Mouse (Mus musculus) ES-E14 (cell line): ENCODE results near the gene Hist1h3f. TPM values are rescaled to one million over a fixed set of nuclear protein-coding genes. Genes with fewer than 3 reads are reported as not detected.

ENCODE experiments used
- DNase-seq: peaks from one replicate; pipeline ENCODE4 v3.0.0-alpha.2; 2013; ENCODE audit warnings: low read depth, low spot score
- H3K27ac ChIP-seq: 2 replicates; pipeline ENCODE4 v1.5.1; 2012; ENCODE audit warnings: low read depth, mild to moderate bottlenecking, low read length, moderate library complexity, mixed read lengths; ENCODE audit not compliant: poor library complexity, insufficient read depth, severe bottlenecking
- H3K36me3 ChIP-seq: 2 replicates; pipeline ENCODE4 v1.6.1; 2012; ENCODE audit warnings: mild to moderate bottlenecking, low read length, moderate library complexity, mixed read lengths; ENCODE audit not compliant: control insufficient read depth, poor library complexity, insufficient read depth, severe bottlenecking
- H3K4me1 ChIP-seq, 2 experiments: fragments of 150-350 bp in 1 of 2; sonication (generic) in 1 of 2; 2 replicates each; pipeline ENCODE4 v1.6.1; 2012; ENCODE audit warnings: low read length in 2 of 2, mild to moderate bottlenecking in 1 of 2, mixed read lengths in 1 of 2; ENCODE audit not compliant: control insufficient read depth in 2 of 2, insufficient read depth in 2 of 2, poor library complexity in 1 of 2
- H3K4me3 ChIP-seq, 2 experiments: fragments of 150-350 bp in 1 of 2; sonication (generic) in 1 of 2; 2 replicates each; pipeline ENCODE4 v1.5.1; 2012; ENCODE audit warnings: low read length in 2 of 2, low read depth in 1 of 2, mild to moderate bottlenecking in 1 of 2, mixed read lengths in 1 of 2; ENCODE audit not compliant: insufficient read depth in 1 of 2, poor library complexity in 1 of 2, severe bottlenecking in 1 of 2
- H3K9ac ChIP-seq: 2 replicates; pipeline ENCODE4 v1.6.1; 2012; ENCODE audit warnings: low read depth, mild to moderate bottlenecking, low read length, mixed read lengths; ENCODE audit not compliant: poor library complexity, insufficient read depth, severe bottlenecking
- H3K9me3 ChIP-seq: fragments of 150-350 bp; sonication (generic); 2 replicates; pipeline ENCODE4 v1.6.1; 2012; ENCODE audit warnings: low read depth, mild to moderate bottlenecking, low read length; ENCODE audit not compliant: control insufficient read depth, insufficient read depth
- CHD2 ChIP-seq: IDR thresholded peaks from 2 replicates; pipeline ENCODE4 v1.6.1; 2014; ENCODE audit warnings: mild to moderate bottlenecking, low read depth, low read length, inconsistent platforms
- HCFC1 ChIP-seq: IDR thresholded peaks from 2 replicates; pipeline ENCODE4 v1.6.1; 2012; ENCODE audit warnings: low read length, inconsistent platforms, borderline replicate concordance; ENCODE audit not compliant: insufficient read depth
- MAFK ChIP-seq: IDR thresholded peaks from 2 replicates; pipeline ENCODE4 v1.6.1; 2014; ENCODE audit warnings: mild to moderate bottlenecking, low read depth, low read length, inconsistent platforms; ENCODE audit not compliant: insufficient read depth
- ZC3H11A ChIP-seq: IDR thresholded peaks from 2 replicates; pipeline ENCODE4 v1.6.1; 2012; ENCODE audit warnings: low read depth, mild to moderate bottlenecking, inconsistent platforms, low read length, borderline replicate concordance
- ZNF384 ChIP-seq: IDR thresholded peaks from 2 replicates; pipeline ENCODE4 v1.6.1; 2012; ENCODE audit warnings: low read depth, low read length, inconsistent platforms
- in situ Hi-C, 2 experiments: fragments of 600-800 bp; cut with MboI; formaldehyde crosslinking; loops; one replicate each; pipeline ENCODE4 v1.15.1; 2025; ENCODE audit warnings: low sequenced_read_pairs in 2 of 2, inconsistent platforms in 1 of 2; ENCODE audit not compliant: unreplicated experiment in 2 of 2
- total RNA-seq: library from RNA; depleted of rRNA; stranded (reverse); fragments of 300-350 nt; gene quantifications from 2 replicates; pipeline ENCODE4 v1.2.3, GENCODE M21; 2012

Gene Hist1h3f
- total RNA-seq, 1 experiment = 289 TPM

DNA sequence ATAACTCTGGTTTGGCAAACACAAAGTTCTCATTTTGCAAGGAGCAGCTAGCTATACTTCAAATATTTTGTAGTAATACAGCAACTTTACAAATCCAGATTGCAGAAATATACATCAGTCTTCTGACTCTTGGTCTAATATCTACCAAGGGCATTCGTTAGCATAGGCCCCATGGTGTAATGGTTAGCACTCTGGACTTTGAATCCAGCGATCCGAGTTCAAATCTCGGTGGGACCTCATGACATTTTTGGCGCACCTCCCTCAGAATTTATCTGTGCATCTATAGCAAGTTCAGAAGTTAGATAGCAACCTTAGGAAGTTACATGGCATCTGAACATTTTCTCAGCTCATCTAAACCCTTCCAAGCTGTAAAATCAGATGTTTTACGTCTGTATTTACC lies 25.0 kb upstream of the Hist1h3f start:
- no peak for TF ChIP-seq ZNF384
- TF ChIP-seq MAFK = peak; percentile 88
- in situ Hi-C loops = loop anchor here (5.0 to 25.0 kb wide), 3 partner anchors 87 to 207 kb away; no protein-coding TSS in a partner anchor
- H3K4me1 ChIP-seq = peaks cover 0 to 6% of the 10 kb centered on the region in 2 experiments; a peak in 2 of 4 replicates
- no peak overlapping the region for H3K9ac ChIP-seq
- H3K9me3 ChIP-seq = no peaks in the 10 kb centered on the region
- H3K36me3 ChIP-seq = no peaks in the 10 kb centered on the region
- no peak overlapping the region for H3K27ac ChIP-seq
- DNase-seq = peak; percentile 77
- peak overlapping the region; percentile 60 to 69 for H3K4me3 ChIP-seq

DNA sequence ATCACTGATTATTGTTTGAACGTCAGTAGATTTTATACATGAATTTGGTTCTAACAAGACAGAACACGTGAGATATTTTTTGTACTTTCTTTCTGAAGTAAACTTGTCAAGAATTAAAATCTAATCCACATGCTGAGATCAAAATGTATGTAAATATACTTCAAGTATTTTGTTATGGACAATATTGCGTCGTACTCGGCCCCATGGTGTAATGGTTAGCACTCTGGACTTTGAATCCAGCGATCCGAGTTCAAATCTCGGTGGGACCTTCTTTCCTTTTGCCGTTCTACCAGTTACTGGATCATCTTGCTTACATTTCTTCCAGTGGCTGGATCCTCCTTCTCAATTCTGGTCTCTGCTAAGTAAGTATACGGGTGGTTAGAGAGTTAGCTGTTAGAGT lies 24.4 kb upstream of the Hist1h3f start:
- no peaks in the 10 kb centered on the region for H3K36me3 ChIP-seq
- in situ Hi-C loops = loop anchor here (5.0 to 25.0 kb wide), 3 partner anchors 87 to 207 kb away; no protein-coding TSS in a partner anchor
- DNase-seq = no peak
- H3K4me3 ChIP-seq = peak overlapping the region; percentile 60 to 69
- no peak overlapping the region for H3K27ac ChIP-seq
- peaks cover 0 to 6% of the 10 kb centered on the region in 2 experiments; a peak in 1 of 4 replicates for H3K4me1 ChIP-seq
- TF ChIP-seq MAFK (peak; percentile 92), ZNF384 (no peak)
- no peaks in the 10 kb centered on the region for H3K9me3 ChIP-seq
- H3K9ac ChIP-seq = no peak overlapping the region

DNA sequence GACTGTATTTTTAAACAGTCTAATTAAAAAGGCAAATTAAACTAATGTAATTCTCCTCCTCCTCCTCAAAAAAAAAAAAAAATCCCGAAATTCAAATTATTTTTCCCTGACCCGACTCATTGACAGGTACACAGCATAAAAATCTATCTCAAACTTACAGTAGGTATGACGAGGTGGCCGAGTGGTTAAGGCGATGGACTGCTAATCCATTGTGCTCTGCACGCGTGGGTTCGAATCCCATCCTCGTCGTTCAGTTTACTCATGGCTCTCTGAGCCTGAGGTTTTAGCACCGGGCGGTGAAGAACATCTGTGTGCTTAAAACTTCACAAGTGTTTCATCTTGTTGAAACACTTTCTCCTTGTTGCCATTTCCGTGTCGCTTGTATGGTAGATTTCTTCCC lies 22.1 kb upstream of the Hist1h3f start:
- peak; percentile 91 for TF ChIP-seq MAFK
- TF ChIP-seq ZNF384 = 0 out of 2 replicates have a peak, but pooled peaks have one; percentile 11
- no peak for TF ChIP-seq ZC3H11A
- TF ChIP-seq CHD2 = no peak

GRCm38 (mm10) chr13:23523976-23524375 lies 19.9 kb upstream of the Hist1h3f start:
- H3K27ac ChIP-seq = no peak overlapping the region
- no peak overlapping the region for H3K4me3 ChIP-seq
- no peaks in the 10 kb centered on the region for H3K9me3 ChIP-seq
- no peaks in the 10 kb centered on the region for H3K36me3 ChIP-seq
- DNase-seq = no peak
- no peak overlapping the region for H3K9ac ChIP-seq
- TF ChIP-seq CHD2 = no peak
- TF ChIP-seq ZNF384 = no peak
- no peak for TF ChIP-seq ZC3H11A
- TF ChIP-seq MAFK = no peak
- no peak for TF ChIP-seq HCFC1
- in situ Hi-C loops = loop anchor here (10.0 to 25.0 kb wide), 2 partner anchors 212 to 1599 kb away; no protein-coding TSS in a partner anchor
- no peaks in the 10 kb centered on the region for H3K4me1 ChIP-seq

More for the DNA sequence above, 22.1 kb upstream of the Hist1h3f start:
- no peaks in the 10 kb centered on the region for H3K36me3 ChIP-seq
- no peaks in the 10 kb centered on the region for H3K4me1 ChIP-seq
- 0 out of 4 replicates have a peak overlapping the region, but pooled peaks of 1 of the 2 experiments have one; percentile 3 for H3K4me3 ChIP-seq
- H3K9ac ChIP-seq = no peak overlapping the region
- in situ Hi-C loops = loop anchor here (10.0 to 25.0 kb wide), 2 partner anchors 209 to 1597 kb away; no protein-coding TSS in a partner anchor
- DNase-seq = no peak
- H3K9me3 ChIP-seq = no peaks in the 10 kb centered on the region
- no peak overlapping the region for H3K27ac ChIP-seq

DNA sequence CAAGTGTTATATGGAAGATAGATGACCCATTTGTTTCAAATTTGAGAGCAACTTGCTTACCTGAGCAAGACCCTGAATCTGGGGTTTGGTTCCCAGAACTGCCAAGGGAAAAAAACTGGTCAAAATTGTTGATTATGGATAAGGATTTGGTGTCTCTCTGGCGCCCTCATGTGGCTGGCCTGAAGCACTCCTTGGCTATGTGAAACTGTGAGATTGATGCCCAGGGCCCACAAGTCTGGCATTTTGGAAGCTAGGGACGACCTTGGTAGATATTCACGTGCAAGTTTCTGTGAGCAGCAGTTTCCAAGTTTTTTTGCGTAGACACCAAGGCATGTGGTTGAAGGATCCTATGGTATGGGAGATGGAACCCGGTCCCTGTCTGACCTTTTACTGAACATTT lies 19.2 kb upstream of the Hist1h3f start:
- no peaks in the 10 kb centered on the region for H3K9me3 ChIP-seq
- no peak for DNase-seq
- no peak for TF ChIP-seq CHD2
- no peak for TF ChIP-seq HCFC1
- no peak for TF ChIP-seq MAFK
- TF ChIP-seq ZC3H11A = peak; percentile 91
- peak; percentile 81 for TF ChIP-seq ZNF384
- H3K4me1 ChIP-seq = no peaks in the 10 kb centered on the region; a peak in 1 of 4 replicates
- no peaks in the 10 kb centered on the region for H3K36me3 ChIP-seq
- no peak overlapping the region for H3K4me3 ChIP-seq
- H3K27ac ChIP-seq = no peak overlapping the region
- in situ Hi-C loops = loop anchor here (10.0 to 25.0 kb wide), 3 partner anchors 212 to 1600 kb away; partner anchors contain the start of genes Hist1h2ag (in 1 of the 2), Hist1h2ah (in 1 of the 2), Hist1h2bj (in 1 of the 2) and Hist1h2bk (in 1 of the 2)
- no peak overlapping the region for H3K9ac ChIP-seq
